Mouse (Mus musculus): ENCODE measurements around the gene Scrn1.

GRCm38 (mm10) chr6:54539396-54539795 lies 26.9 kb downstream of the Scrn1 start:
- TF ChIP-seq CTCF (IDR thresholded peaks at IDR 0.05; ENCODE audit: insufficient read depth, low read length): no peak
- no peak for TF ChIP-seq POLR2A (IDR thresholded peaks at IDR 0.05; ENCODE audit: borderline replicate concordance, extremely low read depth, low read depth, low read length)

Measured in lung, adult 2 months (tissue).